Mouse (Mus musculus) hindbrain, embryonic 15.5 days (tissue): ENCODE results near the gene Sost. TPM values are rescaled to one million over a fixed set of nuclear protein-coding genes. Genes with fewer than 3 reads are reported as not detected.

Source experiments
- polyA plus RNA-seq: library from polyadenylated mRNA; unstranded; fragments of >200 nt; fragmentation: Nextera tagmentation; extraction: Ambion mirVana; gene quantifications from 2 replicates; pipeline ENCODE4 v1.2.1, GENCODE M21; 2015

Sost gene
- polyA plus RNA-seq, 1 experiment from 2014 or later = 0.06 TPM

Other genes with a start within 250 kb of the Sost start
- 28.8 and 29.2 TPM in 2 replicates for gene Dhx8, start 234.1 kb downstream of the Sost start, polyA plus RNA-seq
- gene Etv4, start 181.6 kb downstream of the Sost start, polyA plus RNA-seq = 14.4 and 21.3 TPM in 2 replicates
- 0.50 and 0.51 TPM in 2 replicates for gene Meox1, start 72.6 kb downstream of the Sost start, polyA plus RNA-seq
- not detected in 2 replicates for gene Cfap97d1, start 17.3 kb upstream of the Sost start, polyA plus RNA-seq
- 25.4 and 25.9 TPM in 2 replicates for gene Dusp3, start 20.0 kb upstream of the Sost start, polyA plus RNA-seq
- gene Mpp3, start 61.4 kb upstream of the Sost start, polyA plus RNA-seq = 55.9 and 56.2 TPM in 2 replicates
- 0.30 and 0.43 TPM in 2 replicates for gene Cd300lg, start 74.5 kb upstream of the Sost start, polyA plus RNA-seq
- 30.5 and 34.6 TPM in 2 replicates for gene Mpp2, start 121.5 kb upstream of the Sost start, polyA plus RNA-seq
- gene Ppy, start 134.3 kb upstream of the Sost start, polyA plus RNA-seq = not detected in 2 replicates
- 3.7 and 5.2 TPM in 2 replicates for gene Pyy, start 140.8 kb upstream of the Sost start, polyA plus RNA-seq
- gene Nags, start 178.5 kb upstream of the Sost start, polyA plus RNA-seq = not detected in 2 replicates
- gene Tmem101, start 189.4 kb upstream of the Sost start, polyA plus RNA-seq = 41.8 and 44.1 TPM in 2 replicates
- 102 and 121 TPM in 2 replicates for gene Lsm12, start 218.3 kb upstream of the Sost start, polyA plus RNA-seq
- 40.4 and 41.2 TPM in 2 replicates for gene G6pc3, start 222.6 kb upstream of the Sost start, polyA plus RNA-seq